Mouse (Mus musculus) neural tube, embryonic 12.5 days (tissue): ENCODE measurements around the gene 9430038I01Rik. TPM values are rescaled to one million over a fixed set of nuclear protein-coding genes. Genes with fewer than 3 reads are reported as not detected.
"Not testable (repeated sequence)": the region's sequence is repeated elsewhere in the genome, so short reads cannot be mapped to it uniquely, and the experiment has no call there.

ENCODE experiments used
- ATAC-seq: fragments of 200-750 bp; cut with Nextera tagmentation; 2 replicates; pipeline ENCODE4 v1.8.0; 2017; ENCODE audit warnings: low read depth, mild to moderate bottlenecking, moderate TSS enrichment, moderate library complexity; ENCODE audit not compliant: low FRiP score
- H3K27ac ChIP-seq: fragments of 300-500 bp; sonication (generic); 2 replicates; pipeline ENCODE4 v1.5.1; 2016
- H3K27me3 ChIP-seq: fragments of 300-500 bp; sonication (generic); replicated peaks from 2 replicates; pipeline ENCODE4 v1.6.1; 2016; ENCODE audit warnings: mild to moderate bottlenecking
- H3K36me3 ChIP-seq: fragments of 300-500 bp; sonication (generic); 2 replicates; pipeline ENCODE4 v1.6.1; 2016; ENCODE audit warnings: mild to moderate bottlenecking
- H3K4me1 ChIP-seq: fragments of 300-500 bp; sonication (generic); 2 replicates; pipeline ENCODE4 v1.6.1; 2016
- H3K4me2 ChIP-seq: fragments of 300-500 bp; sonication (generic); replicated peaks from 2 replicates; pipeline ENCODE4 v1.6.1; 2016; ENCODE audit warnings: mild to moderate bottlenecking
- H3K4me3 ChIP-seq: fragments of 300-500 bp; sonication (generic); 2 replicates; pipeline ENCODE4 v1.5.1; 2016
- H3K9ac ChIP-seq: fragments of 300-500 bp; sonication (generic); 2 replicates; pipeline ENCODE4 v1.6.1; 2016; ENCODE audit warnings: mild to moderate bottlenecking
- H3K9me3 ChIP-seq: fragments of 300-500 bp; sonication (generic); 2 replicates; pipeline ENCODE4 v1.6.1; 2016; ENCODE audit warnings: mild to moderate bottlenecking
- WGBS: fragments of 180-500 bp; shearing (Covaris S2); methylation state at CpG from one replicate; pipeline ENCODE4 v1.1.7; 2016; 5-methylcytosine and 5-hydroxymethylcytosine counted together
- polyA plus RNA-seq: library from polyadenylated mRNA; unstranded; fragments of >200 nt; fragmentation: Nextera tagmentation; extraction: Ambion mirVana; gene quantifications from 2 replicates; pipeline ENCODE4 v1.2.1, GENCODE M21; 2016

9430038I01Rik gene
- 16.2 and 17.7 TPM in 2 replicates for polyA plus RNA-seq

DNA sequence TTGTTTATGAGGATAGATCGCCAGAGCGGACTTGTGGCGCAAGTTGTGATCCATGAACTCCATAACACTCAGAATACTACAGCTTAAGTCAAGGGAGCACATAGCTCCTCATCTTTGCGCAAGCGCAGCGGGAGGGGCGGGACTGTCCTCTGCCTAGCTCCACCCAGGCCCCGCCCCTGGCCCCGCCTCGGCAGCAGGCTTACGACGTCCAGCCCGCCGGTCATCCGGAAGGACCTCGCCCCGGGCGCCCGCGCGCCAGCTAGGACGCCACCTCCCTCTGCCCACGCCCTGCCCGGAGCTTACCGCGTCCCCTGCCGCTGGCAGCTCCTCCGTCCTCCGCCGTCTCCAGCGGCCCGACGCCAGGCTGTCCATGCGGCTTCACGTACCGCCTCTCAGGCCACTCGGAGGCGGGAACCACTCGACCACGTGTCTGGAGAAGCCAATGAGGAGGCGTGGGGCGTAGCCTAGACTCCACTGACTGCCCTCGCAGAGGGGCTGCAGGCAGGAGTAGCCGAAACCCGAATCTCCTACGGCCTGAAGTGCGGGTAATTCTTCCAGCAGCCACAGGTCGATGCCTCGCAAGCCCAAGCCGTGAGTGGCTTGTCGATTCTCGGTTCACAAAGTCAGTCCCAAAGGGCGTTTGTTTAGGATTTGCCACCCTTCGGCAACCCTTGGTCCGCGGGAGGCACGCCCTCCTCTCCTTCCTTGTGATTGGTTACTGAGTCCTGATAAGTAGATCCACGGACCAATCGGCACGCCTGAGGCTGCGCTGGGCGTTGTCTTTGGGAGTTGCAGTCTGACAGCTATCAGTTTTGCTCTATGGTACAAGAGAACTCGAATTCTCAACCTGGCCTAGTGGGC, at the start of gene 9430038I01Rik:
TSS of gene 9430038I01Rik (minus strand) at position 426 of the 861 bp plus-strand sequence.
- H3K9ac ChIP-seq: peak within 1 kb of the TSS; percentile 70

DNA sequence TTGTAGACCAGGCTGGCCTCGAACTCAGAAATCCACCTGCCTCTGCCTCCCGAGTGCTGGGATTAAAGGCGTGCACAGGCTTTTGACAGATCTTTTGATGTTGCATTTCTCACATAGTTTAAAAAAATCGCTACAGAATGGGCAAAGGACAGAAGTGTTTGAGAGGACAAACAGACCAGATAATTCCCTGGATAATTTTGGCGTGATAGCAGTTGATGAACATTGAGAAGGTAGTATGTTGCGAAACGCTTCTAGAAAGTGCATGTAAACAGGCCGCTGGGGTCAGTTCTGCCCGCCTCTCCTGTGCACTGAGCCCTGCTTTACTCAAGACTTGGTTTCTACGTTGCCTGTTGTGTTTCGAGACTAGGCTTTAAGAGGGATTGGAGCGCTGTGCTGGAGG, 34.8 kb upstream of the 9430038I01Rik start:
- peaks cover under 1% of the 10 kb centered on the region; the same call in 1 of the 2 replicates for H3K4me1 ChIP-seq
- H3K9me3 ChIP-seq: no peaks in the 10 kb centered on the region
- no peak overlapping the region for H3K4me3 ChIP-seq
- H3K27ac ChIP-seq: no peak overlapping the region
- H3K4me2 ChIP-seq: no peak overlapping the region
- ATAC-seq: no peak
- peaks cover 32% of the 10 kb centered on the region for H3K36me3 ChIP-seq
- no peak overlapping the region for H3K9ac ChIP-seq
- WGBS: 95% methylated on average over 12 of the region's 12 CpGs
- no peaks in the 10 kb centered on the region for H3K27me3 ChIP-seq

More for the DNA sequence above, at the start of gene 9430038I01Rik:
- H3K36me3 ChIP-seq: no peaks in the 10 kb centered on the region
- ATAC-seq: peak; percentile 100
- H3K4me3 ChIP-seq: peak within 1 kb of the TSS; percentile 83
- H3K9me3 ChIP-seq: no peaks in the 10 kb centered on the region
- H3K27ac ChIP-seq: 0 out of 2 replicates have a peak within 1 kb of the TSS, but pooled peaks have one; percentile 62
- under 1% methylated on average over 62 of the region's 63 CpGs for WGBS
- no peaks in the 10 kb centered on the region for H3K4me1 ChIP-seq
- peak within 1 kb of the TSS; percentile 62 for H3K4me2 ChIP-seq
- H3K27me3 ChIP-seq: no peaks in the 10 kb centered on the region

DNA sequence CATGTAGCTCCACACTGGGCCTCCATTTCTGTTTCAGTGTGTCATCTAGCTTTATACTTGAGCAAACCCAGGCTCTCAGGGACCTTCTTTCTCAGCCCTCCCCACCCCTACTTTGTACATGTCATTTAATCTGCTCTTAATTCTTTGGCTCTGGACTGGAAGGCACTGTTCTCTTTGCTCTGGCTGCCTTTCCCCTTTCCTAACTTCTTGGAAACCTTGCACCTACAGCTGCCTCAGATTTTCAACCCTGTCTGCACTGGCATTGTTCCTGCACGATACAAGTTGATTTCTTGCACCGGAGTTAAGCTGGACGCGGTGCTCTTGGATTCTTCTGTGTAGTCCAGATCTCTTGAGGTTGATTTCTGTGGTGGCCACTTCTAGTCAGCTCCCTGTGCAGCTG, 32.4 kb upstream of the 9430038I01Rik start:
- no peak for ATAC-seq
- Histone ChIP-seq H3K4me1 (peaks cover 7% of the 10 kb centered on the region), H3K9ac (no peak overlapping the region), H3K4me2 (no peak overlapping the region), H3K27ac (no peak overlapping the region), H3K4me3 (no peak overlapping the region), H3K9me3 (no peaks in the 10 kb centered on the region), H3K27me3 (no peaks in the 10 kb centered on the region), H3K36me3 (peaks cover 20% of the 10 kb centered on the region)
- 97% methylated on average over 4 of the region's 4 CpGs for WGBS

DNA sequence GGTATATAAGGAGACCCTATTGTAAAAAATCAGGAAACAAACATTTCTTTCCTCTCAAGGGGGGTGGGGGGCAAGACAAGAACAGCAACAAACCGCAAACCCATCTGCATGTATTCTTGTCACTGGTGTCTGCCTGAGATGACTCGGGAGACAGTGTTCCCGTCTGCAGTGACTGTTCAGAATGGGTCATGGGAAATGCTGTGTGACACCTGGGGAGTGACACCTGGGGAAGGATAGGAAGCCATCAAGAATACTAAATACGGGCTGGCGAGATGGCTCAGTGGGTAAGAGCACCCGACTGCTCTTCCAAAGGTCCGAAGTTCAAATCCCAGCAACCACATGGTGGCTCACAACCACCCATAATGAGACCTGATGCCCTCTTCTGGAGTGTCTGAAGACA, 28.4 kb upstream of the 9430038I01Rik start:
- not testable (repeated sequence) for H3K36me3 ChIP-seq, H3K4me1 ChIP-seq, H3K27ac ChIP-seq, H3K9ac ChIP-seq, ATAC-seq, H3K9me3 ChIP-seq, H3K27me3 ChIP-seq
- Histone ChIP-seq H3K4me3 (peak overlapping the region; percentile 95), H3K4me2 (peak overlapping the region; percentile 61)
- WGBS: 88% methylated on average over 7 of the region's 7 CpGs

DNA sequence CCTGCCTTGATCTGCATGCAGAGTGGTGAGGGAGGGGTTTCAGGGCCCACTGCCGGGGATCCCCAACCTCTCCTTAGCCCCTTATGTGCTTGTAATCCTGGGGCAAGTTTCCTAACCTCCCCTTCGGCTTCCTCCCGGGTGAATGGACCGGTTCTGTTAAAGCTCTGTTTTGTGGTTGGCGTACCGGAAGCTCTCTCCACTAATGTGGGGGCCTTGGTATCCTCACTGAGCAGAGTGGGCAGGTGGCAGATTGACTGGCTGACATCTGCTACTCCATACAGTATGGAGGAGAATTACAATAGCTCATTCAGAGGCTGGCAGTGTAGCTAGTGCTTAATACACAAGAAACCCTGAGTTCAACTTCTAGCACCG, 27.6 kb upstream of the 9430038I01Rik start:
- Histone ChIP-seq H3K27me3 (no peaks in the 10 kb centered on the region), H3K9ac (peak overlapping the region; percentile 94), H3K9me3 (no peaks in the 10 kb centered on the region), H3K4me3 (peak overlapping the region; percentile 95), H3K4me1 (peaks cover 7% of the 10 kb centered on the region), H3K4me2 (peak overlapping the region; percentile 61), H3K27ac (peak overlapping the region; percentile 80), H3K36me3 (no peaks in the 10 kb centered on the region)
- 3% methylated on average over 7 of the region's 7 CpGs for WGBS
- peak; percentile 80 for ATAC-seq

DNA sequence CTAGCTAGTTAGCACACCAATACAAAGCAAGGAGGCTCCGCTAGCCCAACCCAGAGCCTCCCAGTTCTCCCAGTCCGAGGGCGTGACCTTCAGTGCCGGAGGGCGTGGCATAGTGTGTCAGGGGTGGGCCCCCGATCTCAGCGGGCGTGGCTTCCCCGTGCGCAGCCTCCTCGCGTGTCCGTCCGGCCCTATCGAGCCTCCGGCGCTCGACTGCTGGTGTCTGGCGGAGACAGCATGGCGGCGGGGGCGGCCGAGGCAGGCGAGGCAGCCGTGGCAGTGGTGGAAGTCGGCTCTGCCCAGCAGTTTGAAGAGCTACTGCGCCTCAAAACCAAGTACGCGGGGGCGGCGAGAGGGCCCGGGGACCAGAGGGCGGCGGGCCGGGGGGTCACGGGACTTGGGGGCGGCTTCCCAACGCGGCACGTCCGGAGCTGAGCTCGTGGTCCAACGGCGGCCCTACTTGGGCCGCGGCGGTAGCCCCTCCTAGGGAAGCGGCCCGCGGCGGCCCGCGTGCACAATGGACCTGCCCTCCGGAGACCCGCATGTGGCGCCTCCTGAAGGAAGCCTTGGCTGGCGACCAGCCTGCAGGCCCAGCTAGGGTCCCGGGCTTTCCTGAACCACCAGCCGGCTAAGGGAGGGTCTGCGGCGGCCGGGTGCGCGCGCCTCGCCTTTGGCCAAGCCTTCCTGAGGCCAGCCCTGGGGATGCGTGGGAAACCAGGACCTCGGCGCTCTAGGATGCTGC, 27.0 kb upstream of the 9430038I01Rik start, which contains the start of gene Glrx3:
TSS of gene Glrx3 (plus strand) at position 175 of the 739 bp plus-strand sequence.
- peak within 1 kb of the TSS; percentile 95 for H3K4me3 ChIP-seq
- peak; percentile 95 for ATAC-seq
- H3K9me3 ChIP-seq: no peaks in the 10 kb centered on the region
- H3K36me3 ChIP-seq: no peaks in the 10 kb centered on the region
- H3K9ac ChIP-seq: peak within 1 kb of the TSS; percentile 94
- H3K4me1 ChIP-seq: peaks cover 7% of the 10 kb centered on the region
- H3K27ac ChIP-seq: peak within 1 kb of the TSS; percentile 80
- peak within 1 kb of the TSS; percentile 61 for H3K4me2 ChIP-seq
- H3K27me3 ChIP-seq: no peaks in the 10 kb centered on the region
- under 1% methylated on average over 67 of the region's 69 CpGs for WGBS

DNA sequence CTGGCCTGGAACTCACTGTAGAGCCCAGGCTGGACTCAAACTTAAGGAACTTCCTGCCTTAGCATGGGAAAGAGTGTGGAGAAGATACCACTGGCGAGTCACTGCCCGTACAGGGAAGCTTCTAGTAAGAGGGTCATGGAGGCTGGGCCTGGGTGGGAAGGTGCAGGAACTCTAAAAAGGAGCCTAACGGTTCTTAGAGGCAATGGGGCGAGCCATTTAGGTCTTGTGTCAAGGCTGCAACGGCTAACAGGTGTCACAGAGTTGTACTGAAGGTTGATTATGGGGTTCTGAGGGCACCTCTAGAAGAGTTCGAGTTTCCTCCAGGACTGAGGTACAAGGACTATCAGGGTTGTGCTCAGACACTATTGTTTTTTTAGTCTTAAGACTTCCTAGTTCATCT, 26.3 kb upstream of the 9430038I01Rik start:
- Histone ChIP-seq H3K4me1 (peaks cover 7% of the 10 kb centered on the region), H3K9me3 (no peaks in the 10 kb centered on the region), H3K36me3 (no peaks in the 10 kb centered on the region), H3K4me2 (peak overlapping the region; percentile 61), H3K4me3 (peak overlapping the region; percentile 95; the same call in 1 of the 2 replicates), H3K9ac (no peak overlapping the region), H3K27me3 (no peaks in the 10 kb centered on the region), H3K27ac (no peak overlapping the region)
- peak; percentile 4; the same call in 1 of the 2 replicates for ATAC-seq
- WGBS: 80% methylated on average over 6 of the region's 6 CpGs

DNA sequence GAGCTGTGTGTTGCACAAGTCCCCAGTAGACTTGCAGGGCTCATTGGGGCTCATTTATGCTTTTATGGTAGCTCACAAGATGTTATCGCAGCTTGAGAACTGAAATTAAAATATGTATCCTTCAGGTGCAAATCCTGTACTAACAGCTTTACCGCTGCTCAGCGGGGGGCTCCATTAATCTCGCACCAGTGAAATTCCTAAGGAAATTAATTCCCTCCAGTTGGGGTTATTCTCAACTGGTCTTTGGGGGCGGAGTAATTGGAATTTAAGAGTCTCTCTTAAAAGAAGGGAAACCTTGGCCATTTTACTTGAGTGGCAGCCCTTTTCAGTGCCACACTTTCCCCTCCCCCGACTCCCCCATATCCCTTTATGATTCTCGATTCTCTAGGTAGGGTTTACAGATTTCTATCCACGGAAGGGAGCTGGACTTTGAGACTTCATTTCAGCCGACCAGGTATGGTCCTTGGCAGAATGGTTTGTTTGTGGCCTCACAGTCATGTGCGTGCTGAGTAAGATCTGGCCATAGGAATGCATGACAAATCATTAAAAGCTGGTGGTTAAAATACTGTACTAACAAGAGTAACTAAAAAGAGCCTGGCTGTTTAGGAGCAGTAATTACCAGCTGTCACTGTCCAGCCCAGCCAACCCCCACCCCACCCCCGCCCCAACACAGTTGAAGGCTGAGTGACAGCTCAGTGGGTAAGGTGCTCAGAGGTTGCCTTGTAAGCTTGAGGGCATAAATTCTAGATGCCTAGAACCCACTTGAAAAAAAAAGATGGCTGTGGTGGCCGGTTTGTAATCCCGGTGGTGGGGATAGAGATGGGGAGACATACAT, 21.4 kb upstream of the 9430038I01Rik start:
- H3K4me2 ChIP-seq: no peak overlapping the region
- H3K9ac ChIP-seq: no peak overlapping the region
- H3K27me3 ChIP-seq: no peaks in the 10 kb centered on the region
- no peak for ATAC-seq
- no peaks in the 10 kb centered on the region for H3K36me3 ChIP-seq
- no peaks in the 10 kb centered on the region for H3K4me1 ChIP-seq
- 47% methylated on average over 13 of the region's 13 CpGs for WGBS
- H3K9me3 ChIP-seq: no peaks in the 10 kb centered on the region
- no peak overlapping the region for H3K4me3 ChIP-seq
- H3K27ac ChIP-seq: no peak overlapping the region

DNA sequence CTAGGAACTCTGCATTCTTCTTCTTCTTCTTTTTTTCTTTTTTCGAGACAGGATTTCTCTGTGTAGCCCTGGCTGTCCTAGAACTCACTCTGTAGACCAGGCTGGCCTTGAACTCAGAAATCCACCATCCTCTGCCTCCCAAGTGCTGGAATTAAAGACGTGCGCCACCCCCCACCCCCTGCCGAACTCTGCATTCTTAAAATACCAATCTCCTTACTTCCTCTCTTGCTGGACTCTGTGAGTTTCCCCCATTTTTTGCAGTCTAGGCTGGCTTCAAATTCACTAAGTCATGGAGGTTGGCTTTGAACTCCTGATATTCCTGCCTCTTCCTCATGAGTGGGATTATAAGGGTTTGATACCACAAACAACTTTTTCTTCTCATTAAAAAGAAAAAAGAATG, 16.1 kb upstream of the 9430038I01Rik start:
- H3K27me3 ChIP-seq: no peaks in the 10 kb centered on the region
- no peaks in the 10 kb centered on the region for H3K4me1 ChIP-seq
- no peak overlapping the region for H3K27ac ChIP-seq
- H3K9ac ChIP-seq: no peak overlapping the region
- H3K9me3 ChIP-seq: no peaks in the 10 kb centered on the region
- ATAC-seq: no peak
- H3K36me3 ChIP-seq: no peaks in the 10 kb centered on the region
- 62% methylated on average over 4 of the region's 4 CpGs for WGBS
- H3K4me2 ChIP-seq: no peak overlapping the region
- H3K4me3 ChIP-seq: no peak overlapping the region

DNA sequence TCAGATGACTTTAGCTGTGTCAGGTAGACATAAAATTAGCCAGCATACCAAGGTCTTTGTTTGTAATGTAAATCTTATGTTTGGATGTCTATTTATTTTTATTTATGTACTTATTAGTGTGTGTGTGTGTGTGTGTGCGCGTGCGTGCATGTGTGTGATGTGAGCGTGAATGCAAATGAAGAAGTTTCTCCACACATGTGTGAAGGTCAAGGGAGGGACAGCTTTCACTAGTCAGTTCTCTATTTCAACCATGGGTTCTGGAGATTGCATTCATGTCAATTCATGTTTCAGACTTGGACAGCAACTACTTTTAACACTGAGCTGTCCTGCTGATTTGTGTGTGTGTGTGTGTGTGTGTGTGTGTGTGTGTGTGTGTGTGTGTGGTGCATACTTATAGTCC, 10.7 kb upstream of the 9430038I01Rik start:
- no peaks in the 10 kb centered on the region for H3K36me3 ChIP-seq
- no peak overlapping the region for H3K9ac ChIP-seq
- no peaks in the 10 kb centered on the region for H3K27me3 ChIP-seq
- WGBS: 91% methylated on average over 4 of the region's 4 CpGs
- H3K4me1 ChIP-seq: no peaks in the 10 kb centered on the region
- H3K4me3 ChIP-seq: no peak overlapping the region
- ATAC-seq: no peak
- no peak overlapping the region for H3K4me2 ChIP-seq
- no peaks in the 10 kb centered on the region for H3K9me3 ChIP-seq
- no peak overlapping the region for H3K27ac ChIP-seq

DNA sequence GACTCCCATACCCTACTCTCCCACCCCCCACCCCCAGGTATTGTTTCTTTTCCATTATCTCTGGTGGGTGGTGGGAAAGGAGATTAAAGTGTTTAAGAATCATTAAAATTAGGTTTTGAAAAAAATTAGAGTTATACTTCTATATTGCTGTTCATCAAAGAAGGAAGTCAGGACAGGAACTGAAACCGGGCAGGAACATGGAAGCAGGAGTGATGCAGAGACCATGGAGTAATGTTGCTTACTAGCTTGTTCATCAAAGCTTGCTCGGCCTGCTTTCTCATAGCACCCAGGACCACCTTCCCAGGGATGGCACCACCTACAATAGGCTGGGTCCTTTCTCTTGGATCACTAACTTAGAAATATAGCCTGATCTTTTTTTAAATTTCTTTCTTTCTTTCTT, 10.0 kb upstream of the 9430038I01Rik start:
- Histone ChIP-seq H3K9ac (no peak overlapping the region), H3K27me3 (no peaks in the 10 kb centered on the region), H3K4me1 (no peaks in the 10 kb centered on the region), H3K9me3 (no peaks in the 10 kb centered on the region), H3K36me3 (no peaks in the 10 kb centered on the region), H3K27ac (no peak overlapping the region), H3K4me2 (no peak overlapping the region), H3K4me3 (no peak overlapping the region)
- ATAC-seq: no peak
- WGBS: 95% methylated on average over 2 of the region's 2 CpGs
